Mouse (Mus musculus): Measurements from ENCODE around the gene Gm49387.

Gm49387 gene

DNA sequence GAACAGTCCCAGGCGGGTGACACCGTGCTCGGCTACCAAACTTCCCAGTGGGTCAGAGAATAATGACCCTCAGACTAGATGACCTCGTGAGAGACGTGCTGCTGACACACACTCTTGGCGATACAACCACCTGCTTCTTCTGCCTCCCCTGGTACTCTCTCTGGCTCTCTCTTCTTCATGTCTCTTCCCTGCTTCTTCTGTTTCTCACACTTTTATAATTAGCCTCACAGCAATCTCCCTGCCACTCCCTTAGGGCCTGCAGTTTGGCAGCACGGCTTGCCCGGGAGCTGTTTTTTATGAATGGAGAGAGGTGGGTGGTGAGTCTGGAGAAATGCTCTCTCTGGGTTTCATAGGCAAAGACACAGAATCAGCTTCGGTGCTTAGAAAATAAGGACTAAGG is 64.8 kb downstream of the Gm49387 start:
- no peak for DNase-seq (ENCODE audit: low spot score)

DNA sequence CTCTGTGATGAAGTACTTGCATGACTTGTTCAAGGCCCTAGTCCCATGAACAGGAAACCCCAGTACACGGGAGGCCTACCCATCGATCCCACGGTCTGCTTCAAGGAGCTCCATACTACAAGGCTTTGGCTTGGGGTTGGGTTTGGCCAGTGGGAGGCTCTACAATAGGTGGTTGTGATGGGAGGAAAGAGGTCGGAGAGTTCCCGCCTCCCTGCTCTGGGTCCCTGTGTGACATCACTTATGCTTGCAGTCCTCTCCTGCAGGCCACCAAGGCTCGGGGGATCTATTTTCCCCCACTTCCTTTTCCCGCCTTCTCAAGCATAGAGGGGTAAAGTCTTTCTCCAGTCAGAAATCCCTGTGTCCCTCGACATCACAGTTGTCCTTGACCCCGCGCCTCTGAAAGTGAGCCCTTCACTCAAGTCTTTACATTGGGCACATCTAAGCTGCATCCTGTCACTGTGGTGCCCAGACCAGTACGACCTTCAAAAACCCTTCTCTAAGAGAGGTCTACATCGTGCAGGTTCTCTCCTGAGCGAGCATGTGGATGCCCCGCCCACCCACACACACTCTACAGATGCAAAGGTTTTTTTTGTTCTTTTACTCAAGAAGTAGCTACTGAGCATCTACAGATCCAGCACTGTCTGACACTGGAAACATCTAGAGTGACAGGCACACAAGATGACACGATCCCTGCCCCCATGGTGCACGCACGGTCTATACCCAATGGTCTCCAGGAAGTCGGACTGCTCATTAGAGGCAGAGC is 65.6 kb downstream of the Gm49387 start:
- DNase-seq (ENCODE audit: low spot score): no peak

DNA sequence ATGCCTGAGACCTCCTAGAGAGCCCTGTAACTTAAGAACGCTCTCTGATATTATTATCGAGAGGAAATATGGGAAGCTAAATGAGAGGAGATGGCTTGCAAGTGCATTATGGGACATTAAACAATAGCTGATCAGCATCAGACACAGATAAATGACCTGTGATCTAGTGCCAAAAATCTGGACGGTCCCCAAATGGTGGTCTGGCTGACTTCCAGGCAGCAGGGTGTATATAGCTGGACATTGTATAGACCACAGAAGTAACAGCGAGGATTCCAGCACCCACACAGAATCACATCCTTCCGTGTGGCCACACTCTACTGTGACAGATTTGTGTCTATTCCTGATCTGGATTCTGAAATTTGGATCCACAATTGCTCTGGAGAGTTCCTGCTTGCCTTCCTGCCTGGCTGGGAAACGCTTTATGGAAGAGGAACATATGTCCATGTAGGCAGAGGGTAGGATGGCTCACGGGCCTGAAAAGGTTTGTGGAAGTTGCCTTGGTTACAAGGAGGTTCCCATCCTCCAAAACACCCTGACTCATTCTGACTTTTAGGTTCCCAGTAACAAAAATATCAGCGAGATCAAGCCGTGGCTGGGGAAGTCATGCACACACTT is 68.0 kb downstream of the Gm49387 start:
- no peak for DNase-seq (ENCODE audit: low spot score)

DNA sequence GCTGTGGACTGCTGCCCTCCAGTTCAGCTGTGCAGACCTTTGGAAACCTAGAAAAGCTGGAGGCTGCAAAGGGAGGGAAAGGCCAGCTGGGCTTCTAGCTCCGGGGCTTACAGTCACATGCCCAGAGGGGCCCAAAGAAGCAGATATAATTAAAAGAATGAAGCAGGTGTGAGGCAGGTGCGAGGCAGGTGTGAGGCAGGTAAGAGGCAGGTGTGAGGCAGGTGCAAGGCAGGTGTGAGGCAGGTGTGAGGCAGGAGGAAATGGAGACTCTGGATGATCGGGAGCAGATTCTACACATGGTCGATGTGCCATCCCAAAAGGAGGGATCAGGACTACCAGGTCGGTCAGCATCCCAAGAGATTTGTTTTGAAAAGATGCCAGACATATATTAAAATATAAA is 69.3 kb downstream of the Gm49387 start:
- DNase-seq (ENCODE audit: low spot score): no peak

DNA sequence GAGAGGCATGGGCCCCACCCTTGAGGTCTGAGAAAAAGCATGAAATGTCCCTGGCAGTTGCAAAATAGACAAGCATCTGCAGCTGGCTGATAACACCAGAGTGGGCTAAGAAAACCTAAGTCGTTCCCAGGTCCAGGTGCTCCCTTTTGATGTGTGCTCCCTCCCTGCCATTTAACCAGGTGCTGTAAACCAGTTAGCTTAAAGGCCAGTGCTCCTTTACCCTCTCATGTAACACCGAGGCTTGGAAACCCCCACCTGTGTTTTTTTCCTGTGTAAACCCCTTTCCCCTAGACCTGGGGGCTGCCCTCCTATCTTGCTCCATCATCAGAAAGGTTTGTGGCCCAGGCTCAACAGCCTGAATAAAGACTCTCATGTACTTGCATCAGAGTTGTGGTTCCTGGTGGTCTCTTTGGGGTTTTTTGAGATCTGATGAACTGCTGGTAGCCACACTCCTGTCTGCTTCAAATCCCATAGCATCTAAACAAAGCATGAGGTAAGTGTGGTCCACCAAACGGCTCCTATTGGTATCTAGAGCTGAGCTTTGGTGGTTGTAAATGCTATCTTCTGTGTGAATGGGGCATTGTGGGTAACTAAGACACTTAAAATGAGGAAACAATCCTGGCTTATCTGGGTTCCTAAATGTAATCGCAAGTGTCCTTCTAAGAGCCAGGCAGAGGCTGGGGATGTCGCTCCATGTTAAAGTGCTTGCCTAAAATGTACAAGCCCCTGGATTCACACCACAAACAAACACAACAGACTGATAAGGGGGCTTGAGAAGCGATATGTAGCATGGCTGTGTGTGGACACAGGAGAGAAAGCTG is 70.3 kb downstream of the Gm49387 start:
- DNase-seq (ENCODE audit: low spot score): no peak

DNA sequence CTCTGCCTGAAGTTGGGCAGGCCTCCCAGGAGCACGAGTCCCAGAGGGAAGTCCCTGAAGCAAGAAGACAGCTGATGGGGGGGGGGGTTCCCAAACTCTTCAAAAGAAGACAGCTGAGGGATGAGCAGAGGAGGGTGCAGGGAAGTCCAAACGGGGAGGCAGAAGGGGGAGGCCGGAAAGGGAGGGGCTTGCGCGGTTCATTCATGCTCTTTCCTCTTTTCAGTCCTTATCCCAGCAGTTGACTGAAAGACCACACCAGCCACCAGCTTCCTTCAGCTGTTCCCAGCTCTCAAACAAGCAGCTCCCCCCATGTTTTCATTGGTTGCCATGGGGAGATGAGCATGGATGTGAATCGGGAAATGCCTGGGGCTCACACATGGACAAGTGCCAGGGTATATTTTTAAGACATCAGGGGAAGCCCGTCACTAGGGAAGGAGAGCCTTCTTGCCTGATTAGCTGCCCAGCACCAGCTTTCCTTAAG is 71.5 kb downstream of the Gm49387 start:
- DNase-seq (ENCODE audit: low spot score): no peak

DNA sequence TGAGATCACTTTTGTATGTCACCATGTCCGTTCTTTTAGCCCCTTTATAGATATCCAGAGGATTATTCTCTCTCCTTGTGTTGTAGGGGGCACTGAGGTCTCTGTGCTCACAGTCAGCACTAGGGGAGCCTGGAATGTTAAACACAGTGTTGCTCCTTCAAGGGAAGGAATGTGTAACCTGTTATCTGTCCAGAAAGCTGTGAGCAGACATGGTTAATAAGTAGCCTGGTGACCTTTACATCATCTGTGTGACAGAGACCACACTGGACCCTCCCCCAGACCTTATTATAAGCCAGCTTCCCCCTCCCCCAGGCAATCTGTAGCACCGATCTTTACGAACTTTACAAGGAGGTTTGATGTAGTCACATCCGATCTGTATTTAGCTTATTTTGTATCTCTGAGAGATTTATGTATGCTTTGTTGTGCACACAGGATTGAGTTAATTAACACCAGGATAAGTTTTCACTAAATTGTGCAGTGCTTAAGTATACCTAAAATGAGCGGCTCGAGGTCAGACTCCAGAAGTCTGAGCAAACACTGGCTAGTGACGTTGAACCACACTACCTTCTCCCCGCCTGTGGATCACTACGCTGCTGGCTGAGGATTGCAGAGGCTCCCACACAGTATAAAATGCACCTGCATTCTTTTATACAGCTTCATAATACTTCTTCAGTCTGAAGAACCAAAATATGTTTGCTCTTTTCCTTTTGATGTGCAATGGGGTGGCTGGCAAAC is 75.0 kb downstream of the Gm49387 start:
- no peak for DNase-seq (ENCODE audit: low spot score)

DNA sequence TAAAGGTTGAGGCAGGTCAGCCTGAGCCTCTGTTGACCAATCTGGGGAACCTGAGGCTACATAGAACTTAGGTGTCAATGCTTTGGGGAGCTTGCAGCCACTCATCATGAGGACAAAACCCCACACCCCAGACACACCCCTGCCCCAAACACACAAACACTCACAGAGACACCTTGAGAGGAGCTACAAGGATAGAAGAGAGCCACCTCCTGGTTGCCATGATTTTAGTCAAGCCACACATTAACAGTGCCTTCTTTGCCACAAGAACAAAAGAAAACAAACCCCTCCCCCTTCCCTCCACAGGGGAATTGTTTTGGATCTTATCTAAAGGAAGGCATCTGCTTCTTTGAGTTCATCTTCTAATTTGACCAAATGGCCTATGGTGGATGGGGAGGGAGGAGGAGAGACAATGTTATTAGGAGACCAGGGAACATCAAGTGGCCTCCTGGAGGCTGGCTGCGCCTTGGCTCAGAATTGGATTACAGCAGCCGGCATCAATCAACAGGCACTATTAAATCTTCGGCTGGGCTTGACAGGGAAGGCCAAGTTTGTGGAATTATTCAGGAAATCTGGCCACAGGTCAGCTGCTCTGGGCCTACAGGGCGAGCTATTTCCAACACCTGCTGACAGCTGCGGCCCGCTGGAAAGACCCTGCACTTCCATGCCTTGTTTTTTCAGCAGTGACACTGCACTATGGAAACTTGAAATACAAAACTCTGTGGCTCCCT is 76.1 kb downstream of the Gm49387 start:
- peak; percentile 52 for DNase-seq (ENCODE audit: low spot score)

DNA sequence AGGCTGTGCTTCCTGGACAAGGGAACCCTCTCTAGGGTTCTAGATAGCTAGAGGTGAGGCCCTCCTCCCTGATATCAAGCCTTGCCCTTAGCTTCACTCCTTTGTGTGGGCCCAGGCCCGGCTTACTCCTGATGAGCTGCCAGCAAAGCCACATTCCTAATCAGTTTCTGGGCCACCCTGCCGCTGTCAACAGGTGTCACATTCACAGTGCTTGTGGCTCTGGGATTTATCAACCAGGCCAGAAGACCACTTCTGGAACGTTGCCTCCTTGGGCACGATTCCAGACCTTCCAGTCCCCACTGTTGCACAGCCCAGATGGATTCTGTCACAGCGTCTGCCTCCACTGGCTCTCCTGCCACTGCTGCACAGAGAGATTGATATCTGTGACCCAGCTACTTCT is 79.8 kb downstream of the Gm49387 start:
- DNase-seq (ENCODE audit: low spot score): no peak

DNA sequence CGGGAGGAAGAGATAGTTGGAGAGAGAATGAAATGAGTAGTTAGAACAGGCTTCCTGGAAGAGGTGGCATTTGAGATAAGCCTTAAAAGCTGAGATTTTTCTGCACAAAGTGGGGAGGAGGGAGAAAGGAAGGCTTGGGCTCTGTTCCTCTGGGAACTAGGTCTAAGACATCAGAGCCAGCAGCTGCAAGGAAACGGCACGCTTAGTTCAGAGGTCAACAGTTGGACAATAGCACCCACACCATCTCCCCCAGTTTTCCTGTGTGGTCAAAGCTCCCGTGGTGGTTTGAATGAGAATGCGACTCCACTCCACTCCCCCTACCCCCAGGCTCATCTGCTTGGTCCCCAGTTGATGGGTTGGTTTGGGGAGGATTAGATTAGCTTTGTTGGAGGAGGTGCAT is 81.5 kb downstream of the Gm49387 start:
- DNase-seq (ENCODE audit: low spot score): no peak

DNA sequence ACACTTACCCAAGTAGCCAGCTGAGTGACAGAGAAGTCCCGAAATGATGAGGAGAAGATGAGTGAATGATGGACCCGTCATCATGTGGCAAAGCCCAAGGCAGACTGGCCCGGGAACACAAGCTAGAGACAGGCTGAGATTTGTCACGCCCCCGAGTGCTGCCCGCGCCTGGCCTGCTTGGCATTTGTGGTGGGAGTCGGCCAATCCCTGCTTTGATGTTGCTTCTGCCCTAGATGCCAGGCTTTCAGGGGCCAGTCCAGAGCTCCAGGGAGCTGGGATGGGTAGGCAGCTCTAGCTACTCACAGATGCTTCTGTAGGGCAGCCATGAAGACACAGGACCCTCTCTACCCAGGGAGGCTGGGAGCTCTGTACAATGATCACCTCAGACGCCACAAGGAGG is 82.9 kb downstream of the Gm49387 start:
- no peak for DNase-seq (ENCODE audit: low spot score)

DNA sequence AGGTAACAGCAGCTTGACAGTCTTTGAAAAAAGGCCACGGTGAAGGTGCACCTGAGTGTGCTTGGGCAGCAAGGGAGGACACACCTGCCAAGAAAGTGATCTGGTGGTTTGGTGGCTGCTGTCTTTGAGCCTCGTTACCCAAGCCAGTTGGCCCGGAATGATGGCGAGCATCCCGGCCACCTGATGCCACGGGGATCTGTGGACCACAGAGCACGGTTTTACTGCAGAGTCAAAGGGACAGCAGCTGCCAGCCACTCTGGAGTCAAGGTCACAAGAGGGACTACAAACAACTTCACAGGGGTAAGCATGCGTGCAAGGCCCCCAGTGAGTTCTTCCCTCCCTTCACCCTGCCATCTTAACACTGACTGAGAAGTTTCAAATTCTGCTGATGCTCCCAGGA is 83.4 kb downstream of the Gm49387 start:
- DNase-seq (ENCODE audit: low spot score): no peak

DNA sequence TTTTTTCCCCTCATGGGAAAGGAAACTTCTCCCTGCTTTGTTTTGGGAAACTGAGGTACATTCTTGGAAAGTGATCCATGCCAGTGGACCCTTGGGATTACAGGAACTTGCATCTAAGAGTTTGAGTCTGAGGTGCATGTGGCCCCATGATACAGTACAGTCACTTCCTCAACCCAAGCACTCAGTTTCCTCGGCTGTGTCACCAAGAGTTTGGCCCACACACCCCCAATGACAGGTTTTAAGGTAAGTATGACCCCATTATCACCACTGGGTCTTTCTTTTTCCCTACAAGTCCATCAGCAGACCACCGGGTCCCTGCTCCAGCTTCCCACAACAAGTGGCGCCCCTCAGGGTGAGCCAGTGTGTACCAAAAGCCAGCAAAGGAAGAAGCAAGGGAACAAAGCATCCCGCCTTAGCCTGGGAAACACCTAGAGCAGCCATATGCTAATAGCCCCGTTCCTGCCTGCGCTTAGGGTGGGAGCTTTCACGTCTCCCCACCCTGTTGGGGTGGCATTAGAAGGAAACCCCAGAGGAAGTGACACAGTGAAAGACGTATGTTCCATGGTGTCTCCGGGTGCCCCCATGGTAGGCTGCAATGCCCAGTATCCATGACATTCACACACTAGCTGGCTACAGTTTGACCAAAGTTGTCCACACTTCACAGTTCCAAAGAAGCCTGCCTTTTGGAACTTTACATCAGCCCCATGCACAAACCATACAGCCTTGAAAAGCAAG is 84.0 kb downstream of the Gm49387 start:
- DNase-seq (ENCODE audit: low spot score): no peak

DNA sequence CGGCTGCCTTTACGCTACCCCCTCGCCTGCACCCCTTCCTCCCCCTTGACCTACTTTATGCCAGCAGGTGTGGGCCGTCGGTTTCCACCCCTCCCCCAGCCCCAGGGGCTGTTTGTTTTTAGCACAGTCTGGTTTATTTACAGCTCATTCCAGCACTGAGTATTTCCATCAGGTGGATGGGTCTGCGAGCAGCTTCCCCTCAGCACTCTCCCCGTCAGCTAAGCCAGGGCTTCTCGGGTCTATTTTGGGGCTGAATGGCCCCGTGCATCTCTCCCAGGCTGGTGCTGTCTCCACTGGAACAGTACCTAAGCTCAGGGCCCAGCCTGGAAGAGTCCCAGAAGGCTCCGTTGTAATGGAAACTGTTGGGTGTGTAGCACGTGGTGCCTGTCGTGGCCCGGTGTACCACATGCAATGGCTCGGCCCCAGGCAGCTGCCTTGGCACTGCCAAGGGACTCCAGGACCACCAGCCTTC is 84.7 kb downstream of the Gm49387 start:
- DNase-seq (ENCODE audit: low spot score): no peak

DNA sequence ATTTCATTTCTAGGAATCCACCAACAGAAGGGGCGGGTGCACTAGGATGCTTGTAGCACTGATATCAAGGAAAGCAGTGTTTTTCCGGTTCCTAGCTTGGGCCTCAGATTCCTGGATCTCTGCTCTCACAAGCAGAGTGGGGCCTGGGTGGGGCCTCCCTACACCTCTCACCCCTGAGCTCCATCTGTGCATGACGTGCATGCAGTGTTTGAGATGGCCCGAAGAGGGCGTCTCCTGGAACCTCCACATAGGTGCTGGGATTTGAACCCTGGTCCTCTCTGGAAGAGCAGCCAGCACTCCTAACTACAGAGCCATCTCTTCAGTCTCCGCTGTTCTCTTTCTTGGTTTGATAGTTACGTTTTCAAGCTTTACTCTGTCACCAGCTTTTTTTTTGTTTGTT is 85.7 kb downstream of the Gm49387 start:
- no peak for DNase-seq (ENCODE audit: low spot score)

DNA sequence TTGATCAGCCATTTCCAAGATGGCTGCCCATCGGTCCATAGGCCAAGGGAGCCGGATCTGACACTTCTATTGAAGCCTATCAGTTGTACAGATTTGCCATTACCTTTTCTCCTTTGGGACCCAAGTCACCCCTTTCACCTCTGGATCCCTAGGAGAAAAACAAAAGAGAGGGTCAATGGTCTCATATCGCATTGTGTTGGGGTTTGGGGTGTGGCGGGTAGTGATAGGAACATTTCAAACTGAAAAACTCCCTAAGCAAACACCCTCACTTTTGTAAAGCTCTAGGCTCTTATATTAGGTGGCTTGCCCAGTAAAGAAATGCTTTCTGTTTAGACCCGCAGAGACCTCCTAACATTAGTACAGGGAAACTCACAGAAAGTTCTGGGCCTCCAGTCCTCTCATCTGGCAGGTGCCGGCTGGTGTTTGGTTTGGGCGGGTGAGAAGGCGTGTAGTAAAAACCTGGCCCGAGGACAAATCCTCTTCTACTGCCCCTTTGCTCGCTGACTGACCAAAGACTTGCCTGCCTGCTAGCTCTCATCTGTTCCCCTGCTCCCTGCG is 96.7 kb downstream of the Gm49387 start:
- DNase-seq (ENCODE audit: low spot score): no peak

DNA sequence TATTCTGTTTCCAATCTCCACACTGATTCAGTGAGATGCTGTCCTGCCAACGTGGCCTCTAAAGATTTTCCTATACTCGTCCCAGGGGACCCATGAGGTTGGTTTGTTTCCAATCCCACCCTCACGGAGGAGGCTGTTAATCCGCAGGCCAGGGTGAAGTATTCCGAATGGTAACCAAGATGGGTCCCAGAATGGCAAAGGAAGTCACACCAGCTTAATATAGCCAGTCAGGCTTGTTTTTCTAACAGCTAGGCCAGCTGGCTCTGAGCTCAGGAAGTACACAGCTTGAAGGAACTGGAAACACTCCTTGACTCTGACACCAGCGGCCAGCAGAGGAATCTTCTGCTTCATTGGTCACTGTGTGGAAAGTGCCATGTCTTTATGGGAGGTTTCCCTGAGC is 103.4 kb downstream of the Gm49387 start:
- DNase-seq (ENCODE audit: low spot score): no peak

DNA sequence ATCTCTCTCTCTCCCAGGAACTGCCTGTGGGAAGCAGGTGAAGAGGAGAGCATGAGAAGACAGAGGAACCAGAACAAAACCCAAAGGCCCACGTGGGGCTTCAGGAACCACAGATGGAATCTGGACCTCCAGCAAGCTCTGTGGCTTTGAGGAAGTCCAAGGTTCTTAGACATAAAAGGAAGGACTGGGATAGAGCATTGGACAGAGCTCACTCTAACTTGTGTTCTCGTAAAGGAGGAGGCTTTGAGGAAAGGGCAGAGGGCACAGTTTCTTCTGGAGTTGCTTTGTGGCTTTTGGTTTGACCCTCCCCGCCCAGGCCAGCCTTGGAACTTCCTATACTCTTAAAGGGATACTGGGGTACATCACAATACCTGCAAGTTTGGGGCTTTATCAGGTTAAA is 108.0 kb downstream of the Gm49387 start:
- DNase-seq (ENCODE audit: low spot score): no peak

DNA sequence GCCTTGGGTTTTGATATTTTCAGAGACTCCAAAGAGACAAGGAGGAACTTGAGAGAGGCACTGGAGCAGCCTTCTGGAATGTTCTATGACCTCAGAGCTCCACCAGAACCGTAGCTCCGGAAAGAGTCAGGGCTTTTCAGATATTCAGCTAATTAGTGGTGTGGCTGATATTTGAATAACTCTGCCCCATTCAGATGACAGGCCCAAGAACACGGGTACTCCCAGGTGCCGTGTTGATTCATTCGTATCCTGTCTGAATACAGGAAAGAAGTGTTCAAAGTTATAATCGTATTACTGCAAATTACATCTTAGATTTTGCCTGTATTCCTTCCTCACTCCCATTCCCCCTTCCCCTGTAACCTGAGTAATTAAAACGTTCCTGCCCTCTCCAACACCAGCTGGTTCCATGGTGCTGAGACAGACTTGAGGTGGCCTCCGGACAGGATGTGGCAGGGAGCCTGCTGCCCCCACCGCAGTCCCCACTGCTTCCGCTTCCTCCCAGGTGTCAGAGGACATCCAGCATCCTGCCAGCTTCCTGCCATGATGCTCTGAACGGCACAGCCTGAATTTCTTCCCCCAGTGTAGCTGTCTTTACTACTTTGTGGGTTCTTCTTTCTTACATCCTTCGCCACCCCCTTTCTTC is 109.1 kb downstream of the Gm49387 start:
- no peak for DNase-seq (ENCODE audit: low spot score)

DNA sequence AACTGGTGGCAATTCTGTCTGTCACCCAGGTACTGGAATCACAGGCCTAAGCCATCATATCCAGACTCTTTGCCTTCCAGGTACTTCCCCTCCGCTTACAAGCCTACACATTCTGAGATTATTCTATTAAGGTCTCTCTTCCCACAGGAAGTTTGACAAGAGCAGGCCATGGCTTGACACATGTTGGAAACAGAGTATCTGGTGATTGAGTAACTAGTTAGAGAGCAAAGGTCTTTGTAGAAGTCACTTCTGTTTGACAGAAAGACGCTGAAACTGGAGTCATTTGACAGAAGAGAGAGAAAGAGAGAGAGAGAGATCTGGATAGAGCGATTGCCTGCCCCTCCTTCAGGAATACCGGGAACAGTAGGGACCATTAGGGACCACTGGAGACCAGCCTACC is 109.8 kb downstream of the Gm49387 start:
- DNase-seq (ENCODE audit: low spot score): no peak
